Mouse (Mus musculus): ENCODE measurements around the gene Cd83.

DNA sequence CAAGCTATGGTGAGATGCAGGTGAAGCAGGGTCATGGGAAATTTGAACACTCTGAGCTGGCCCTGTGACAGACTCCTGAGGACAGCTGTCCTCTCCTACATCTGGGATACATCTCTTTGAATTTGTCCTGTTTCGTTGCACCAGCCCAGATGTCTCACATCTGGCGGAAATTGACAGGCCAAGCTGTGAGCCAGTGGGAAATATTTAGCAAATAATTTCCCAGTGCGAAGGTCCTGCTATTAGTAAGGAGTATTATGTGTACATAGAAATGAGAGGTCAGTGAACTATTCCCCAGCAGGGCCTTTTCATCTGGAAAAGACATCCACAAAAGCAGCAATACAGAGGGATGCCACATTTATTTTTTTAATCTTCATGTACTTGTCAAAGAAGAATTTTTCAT is 17.4 kb downstream of the Cd83 start:
- TF ChIP-seq GATA1 (IDR thresholded peaks at IDR 0.05; ENCODE audit: borderline replicate concordance, low read length) (no peak), CTCF (IDR thresholded peaks at IDR 0.05; ENCODE audit: low read depth, low read length) (no peak)
